Mouse (Mus musculus) forebrain, embryonic 16.5 days (tissue): ENCODE data around the gene Smg7. TPM values are rescaled to one million over a fixed set of nuclear protein-coding genes. Genes with fewer than 3 reads are reported as not detected.

Experiments used
- ATAC-seq: fragments of 200-750 bp; cut with Nextera tagmentation; 2 replicates; pipeline ENCODE4 v1.8.0; 2017; ENCODE audit warnings: mild to moderate bottlenecking, moderate library complexity
- H3K27ac ChIP-seq: fragments of 300-500 bp; sonication (generic); 2 replicates; pipeline ENCODE4 v1.5.1; 2014; ENCODE audit warnings: low read length, control low read depth
- H3K27me3 ChIP-seq: fragments of 300-500 bp; sonication (generic); replicated peaks from 2 replicates; pipeline ENCODE4 v1.6.1; 2014; ENCODE audit warnings: low read length; ENCODE audit not compliant: control insufficient read depth, insufficient read depth
- H3K36me3 ChIP-seq: fragments of 300-500 bp; sonication (generic); 2 replicates; pipeline ENCODE4 v1.6.1; 2014; ENCODE audit not compliant: control insufficient read depth, insufficient read depth
- H3K4me1 ChIP-seq: fragments of 300-500 bp; sonication (generic); replicated peaks from 2 replicates; pipeline ENCODE4 v1.6.1; 2014; ENCODE audit warnings: low read length; ENCODE audit not compliant: control insufficient read depth, insufficient read depth
- H3K4me2 ChIP-seq: fragments of 300-500 bp; sonication (generic); 2 replicates; pipeline ENCODE4 v1.6.1; 2014; ENCODE audit warnings: mild to moderate bottlenecking, low read length, control low read depth
- H3K4me3 ChIP-seq: fragments of 300-500 bp; sonication (generic); replicated peaks from 2 replicates; pipeline ENCODE4 v1.5.1; 2014; ENCODE audit warnings: mild to moderate bottlenecking, low read length, control low read depth
- H3K9ac ChIP-seq: fragments of 300-500 bp; sonication (generic); replicated peaks from 2 replicates; pipeline ENCODE4 v1.6.1; 2014; ENCODE audit warnings: low read depth, low read length, control low read depth
- H3K9me3 ChIP-seq: fragments of 300-500 bp; sonication (generic); 2 replicates; pipeline ENCODE4 v1.6.1; 2016; ENCODE audit warnings: low read length; ENCODE audit not compliant: control insufficient read depth
- WGBS: fragments of 180-500 bp; shearing (Covaris S2); extraction: QIAGEN DNeasy Blood & Tissue Kit; methylation state at CpG from one replicate; pipeline ENCODE4 v1.1.7; 2014; 5-methylcytosine and 5-hydroxymethylcytosine counted together
- polyA plus RNA-seq: library from polyadenylated mRNA; unstranded; fragments of >200 nt; fragmentation: Nextera tagmentation; extraction: Ambion mirVana; gene quantifications from 2 replicates; pipeline ENCODE4 v1.2.1, GENCODE M21; 2015

The Smg7 gene
- polyA plus RNA-seq, 1 experiment from 2014 or later: 32.7 TPM

DNA sequence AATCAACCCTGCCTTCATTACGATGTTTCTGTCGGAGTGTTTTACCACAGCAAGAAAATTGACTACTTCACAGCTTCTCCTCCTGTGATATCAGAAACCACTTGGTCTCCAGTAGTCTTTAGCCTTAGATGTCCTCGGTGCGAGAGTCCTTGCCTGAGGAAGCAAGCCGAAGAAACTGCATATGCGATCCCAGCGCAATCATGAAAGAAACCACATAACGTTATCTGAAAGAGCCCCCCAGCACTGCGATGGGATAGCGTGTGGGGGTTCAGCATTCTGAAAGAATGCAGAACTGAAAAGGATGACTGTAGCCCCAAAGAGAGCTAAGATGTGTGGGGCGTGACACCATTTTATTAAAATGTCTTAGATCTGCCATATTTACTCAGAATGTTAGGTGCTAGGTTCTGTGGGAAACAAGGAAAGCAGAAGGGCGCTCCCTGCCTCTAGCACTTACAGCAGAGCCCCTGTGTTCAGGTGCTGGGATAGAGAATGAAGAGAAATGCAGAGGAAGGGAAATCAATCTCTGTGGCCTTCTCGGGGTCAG, 101.7 kb downstream of the Smg7 start:
- Histone ChIP-seq H3K9ac (no peak overlapping the region), H3K4me3 (no peak overlapping the region), H3K4me2 (no peak overlapping the region), H3K27me3 (no peaks in the 10 kb centered on the region), H3K36me3 (no peaks in the 10 kb centered on the region), H3K27ac (no peak overlapping the region), H3K9me3 (no peaks in the 10 kb centered on the region), H3K4me1 (0 out of 2 replicates have a peak, but pooled peaks cover 3% of the 10 kb centered on the region)
- no peak for ATAC-seq
- WGBS: 93% methylated on average over 13 of the region's 13 CpGs

DNA sequence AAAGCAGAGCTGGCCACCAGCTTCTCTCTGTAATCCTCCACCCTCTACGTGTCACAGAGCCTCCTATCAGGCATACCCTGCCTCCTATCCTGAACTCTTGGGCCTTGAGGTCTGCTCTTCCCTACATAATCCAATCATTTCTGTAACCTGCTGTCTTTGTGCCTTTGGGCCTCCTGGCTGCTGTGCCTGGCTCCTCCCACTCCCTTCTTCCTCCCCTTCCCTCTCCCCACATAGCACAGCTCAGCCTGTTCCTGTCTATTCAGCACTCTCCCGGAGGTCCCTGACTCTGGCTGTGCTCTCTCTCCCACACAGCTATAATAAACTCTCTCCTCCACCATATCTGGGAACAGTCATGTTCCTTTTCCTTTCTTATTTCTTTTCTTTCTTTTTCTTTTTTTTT, 102.5 kb downstream of the Smg7 start, which contains the start of gene Ncf2:
TSS of gene Ncf2 (plus strand) at position 298 of the 400 bp plus-strand sequence.
- peak; percentile 84 for ATAC-seq
- Histone ChIP-seq H3K36me3 (no peaks in the 10 kb centered on the region), H3K9me3 (no peaks in the 10 kb centered on the region), H3K27ac (no peak within 1 kb of the TSS), H3K4me1 (0 out of 2 replicates have a peak, but pooled peaks cover 3% of the 10 kb centered on the region), H3K27me3 (no peaks in the 10 kb centered on the region), H3K4me2 (no peak within 1 kb of the TSS), H3K9ac (no peak within 1 kb of the TSS), H3K4me3 (no peak within 1 kb of the TSS)
- WGBS: 5% methylated on average over 2 of the region's 2 CpGs

GRCm38 (mm10) chr1:152798125-152798524, 104.3 kb downstream of the Smg7 start:
- Histone ChIP-seq H3K9ac (no peak overlapping the region), H3K4me2 (no peak overlapping the region), H3K4me1 (peaks cover 6% of the 10 kb centered on the region; the same call in 1 of the 2 replicates), H3K4me3 (no peak overlapping the region), H3K27ac (no peak overlapping the region), H3K9me3 (no peaks in the 10 kb centered on the region), H3K36me3 (no peaks in the 10 kb centered on the region), H3K27me3 (no peaks in the 10 kb centered on the region)
- 83% methylated on average over 9 of the region's 9 CpGs for WGBS
- no peak for ATAC-seq

- Histone ChIP-seq H3K27me3 (no peaks in the 10 kb centered on the region), H3K4me2 (no peak overlapping the region), H3K4me1 (peaks cover 12% of the 10 kb centered on the region; the same call in 1 of the 2 replicates), H3K4me3 (no peak overlapping the region), H3K9ac (no peak overlapping the region), H3K27ac (no peak overlapping the region), H3K36me3 (no peaks in the 10 kb centered on the region), H3K9me3 (no peaks in the 10 kb centered on the region)
- WGBS: 83% methylated on average over 8 of the region's 8 CpGs
- no peak for ATAC-seq
Observed at GRCm38 (mm10) chr1:152796683-152797263, 105.7 kb downstream of the Smg7 start.

DNA sequence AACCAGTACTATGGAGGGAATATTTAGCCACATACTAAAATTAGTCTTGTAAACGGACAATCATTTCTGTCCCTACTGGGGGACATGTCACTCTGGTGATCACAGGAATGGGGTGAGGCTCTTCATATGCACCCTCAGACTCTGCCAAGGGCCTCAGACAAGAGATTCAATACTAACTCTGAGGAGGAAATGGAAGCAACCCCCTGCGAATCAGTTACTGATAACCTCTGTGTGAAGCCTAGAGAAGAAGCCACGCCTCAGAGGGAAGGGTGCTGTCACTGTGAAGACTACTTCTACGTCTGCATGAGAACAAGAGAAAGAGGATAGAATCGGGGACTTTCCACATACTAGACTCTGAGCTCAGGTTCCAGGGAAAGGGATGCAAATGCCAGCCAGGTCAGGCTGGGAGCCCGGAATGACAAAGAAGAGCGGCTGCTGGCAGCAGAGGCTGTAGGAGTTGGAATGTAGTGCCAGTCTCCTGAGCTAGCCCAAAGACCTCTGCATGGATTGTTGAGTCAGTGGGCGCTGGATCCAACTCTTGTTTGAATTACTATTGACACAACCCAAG, 106.7 kb downstream of the Smg7 start:
- Histone ChIP-seq H3K36me3 (no peaks in the 10 kb centered on the region), H3K4me1 (peaks cover 12% of the 10 kb centered on the region; the same call in 1 of the 2 replicates), H3K4me3 (no peak overlapping the region), H3K9me3 (no peaks in the 10 kb centered on the region), H3K4me2 (no peak overlapping the region), H3K9ac (no peak overlapping the region), H3K27ac (no peak overlapping the region), H3K27me3 (no peaks in the 10 kb centered on the region)
- WGBS: 76% methylated on average over 8 of the region's 8 CpGs
- ATAC-seq: no peak

DNA sequence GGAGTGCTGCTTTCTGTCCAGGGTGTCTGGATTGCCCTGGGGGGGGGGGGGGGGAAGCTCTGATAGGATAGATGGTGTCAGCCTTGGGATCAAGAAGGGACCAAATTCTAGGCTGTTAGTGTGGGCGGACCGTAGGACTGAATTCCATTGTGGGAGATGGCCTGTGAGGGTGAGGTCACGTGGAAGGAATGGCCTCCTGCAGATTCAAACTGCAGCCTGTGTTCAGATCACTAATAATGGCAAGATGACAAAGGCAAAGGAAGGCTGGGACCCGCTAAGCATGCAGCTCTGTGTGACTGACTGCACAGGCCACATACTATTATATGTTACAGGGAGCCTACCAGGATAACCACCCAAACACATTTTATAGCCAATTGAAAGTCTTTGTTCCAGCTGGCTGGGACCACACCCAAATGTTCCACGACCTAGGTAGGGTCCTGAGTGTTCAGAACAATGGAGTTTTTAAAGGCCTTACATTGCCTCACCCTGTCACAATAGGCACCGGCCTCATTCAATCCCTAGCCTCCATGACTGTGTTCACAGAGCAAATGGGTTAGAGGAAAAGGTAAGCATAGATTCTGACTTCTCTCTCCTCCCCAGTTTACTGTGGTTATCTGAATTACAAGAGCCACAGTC, 108.8 kb downstream of the Smg7 start:
- no peak overlapping the region for H3K9ac ChIP-seq
- no peak overlapping the region for H3K27ac ChIP-seq
- H3K4me2 ChIP-seq: no peak overlapping the region
- WGBS: 12% methylated on average over 6 of the region's 6 CpGs
- no peak for ATAC-seq
- peaks cover 9% of the 10 kb centered on the region; the same call in 1 of the 2 replicates for H3K4me1 ChIP-seq
- no peaks in the 10 kb centered on the region for H3K27me3 ChIP-seq
- no peaks in the 10 kb centered on the region for H3K9me3 ChIP-seq
- H3K4me3 ChIP-seq: no peak overlapping the region
- no peaks in the 10 kb centered on the region for H3K36me3 ChIP-seq

DNA sequence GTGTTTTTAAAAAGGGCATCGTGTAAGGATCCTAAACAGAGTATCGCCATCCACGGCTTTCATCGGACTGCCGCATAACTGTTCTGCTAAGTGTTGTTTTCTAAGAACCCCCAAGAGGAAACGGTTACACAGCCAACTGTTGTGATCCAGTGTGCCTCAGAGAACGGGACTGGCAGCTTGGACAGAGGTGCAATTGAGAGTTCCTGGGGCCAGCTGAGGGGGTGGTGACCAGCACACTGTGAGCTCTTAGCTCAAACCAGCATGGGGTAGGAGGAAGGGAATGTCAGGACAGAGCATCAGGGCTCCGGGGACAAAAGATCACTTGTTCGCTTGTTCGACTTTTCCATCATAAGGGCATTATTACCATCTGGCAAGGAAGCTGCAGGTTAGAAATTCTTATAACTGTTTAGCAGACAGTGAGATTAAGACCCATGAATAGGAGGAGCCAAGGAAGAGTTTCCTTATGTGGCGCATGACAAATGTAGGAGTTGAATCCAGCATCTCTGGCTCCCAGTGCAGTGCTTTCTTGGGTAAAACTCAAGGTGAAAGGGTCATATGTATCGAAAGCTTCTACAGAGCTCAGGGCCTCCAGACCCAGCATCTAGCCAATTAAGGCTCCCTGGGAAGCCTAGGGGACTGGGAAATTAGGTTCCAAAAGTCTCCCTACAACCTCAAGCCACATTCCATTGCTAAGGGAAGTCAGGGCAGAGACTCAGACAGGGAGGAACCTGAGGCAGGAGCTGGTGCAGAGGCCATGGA, 109.5 kb downstream of the Smg7 start:
- Histone ChIP-seq H3K27ac (no peak overlapping the region), H3K36me3 (no peaks in the 10 kb centered on the region), H3K4me2 (no peak overlapping the region), H3K9ac (no peak overlapping the region; the same call in 1 of the 2 replicates), H3K9me3 (no peaks in the 10 kb centered on the region), H3K4me3 (no peak overlapping the region), H3K4me1 (peaks cover 9% of the 10 kb centered on the region; the same call in 1 of the 2 replicates), H3K27me3 (no peaks in the 10 kb centered on the region)
- ATAC-seq: peak; percentile 49; the same call in 1 of the 2 replicates
- 10% methylated on average over 12 of the region's 12 CpGs for WGBS

GRCm38 (mm10) chr1:152791269-152791668, 111.2 kb downstream of the Smg7 start:
- no peaks in the 10 kb centered on the region for H3K27me3 ChIP-seq
- H3K27ac ChIP-seq: no peak overlapping the region
- H3K4me3 ChIP-seq: no peak overlapping the region
- ATAC-seq: no peak
- no peaks in the 10 kb centered on the region for H3K9me3 ChIP-seq
- no peak overlapping the region for H3K9ac ChIP-seq
- 29% methylated on average over 4 of the region's 4 CpGs for WGBS
- H3K36me3 ChIP-seq: no peaks in the 10 kb centered on the region
- peaks cover 9% of the 10 kb centered on the region; the same call in 1 of the 2 replicates for H3K4me1 ChIP-seq
- H3K4me2 ChIP-seq: no peak overlapping the region

- no peak for ATAC-seq
- Histone ChIP-seq H3K27ac (no peak overlapping the region), H3K9me3 (no peaks in the 10 kb centered on the region), H3K9ac (no peak overlapping the region), H3K36me3 (no peaks in the 10 kb centered on the region), H3K4me2 (no peak overlapping the region), H3K4me1 (peaks cover 9% of the 10 kb centered on the region; the same call in 1 of the 2 replicates), H3K4me3 (no peak overlapping the region), H3K27me3 (no peaks in the 10 kb centered on the region)
- WGBS: 29% methylated on average over 6 of the region's 6 CpGs
Observed at GRCm38 (mm10) chr1:152790821-152791220, 111.6 kb downstream of the Smg7 start.
